Mouse (Mus musculus) stomach, postnatal 0 days (tissue): ENCODE data around the gene 4930470P17Rik.

Experiments used
- CTCF ChIP-seq: IDR thresholded peaks from 2 replicates; pipeline ENCODE4 v1.5.1; 2016; ENCODE audit warnings: antibody characterized with exemption, low read depth, mild to moderate bottlenecking, moderate library complexity
- EP300 ChIP-seq: optimal IDR thresholded peaks from 2 replicates; pipeline ENCODE3; 2016; ENCODE audit warnings: antibody characterized with exemption

GRCm38 (mm10) chr2:170548046-170548445 is 53.8 kb downstream of the 4930470P17Rik start:
- TF ChIP-seq CTCF, result no peak
- no peak for TF ChIP-seq EP300
